Mouse (Mus musculus): ENCODE results near the gene Fam241b.

GRCm38 (mm10) chr10:62189910-62190309 lies 46.2 kb upstream of the Fam241b start:
- TF ChIP-seq CTCF (IDR thresholded peaks at IDR 0.05; ENCODE audit: low read depth, low read length) (no peak), POLR2AphosphoS5 (IDR thresholded peaks at IDR 0.05; ENCODE audit: insufficient replicate concordance, low read depth, low read length) (no peak)

Data from G1E (cell line).